Mouse (Mus musculus): ENCODE measurements at regions not wholly inside any gene's neighbourhood (a gene's known extent, or its start where the extent isn't known, plus 50 kb on each side); places are given as distances from the start of the nearest gene placed in this dataset.

- no peak overlapping the region for H3K27ac ChIP-seq (replicated peaks; ENCODE audit: low read depth, low read length)
Observed at GRCm38 (mm10) chr7:36914261-36914660, 216.3 kb downstream of the Tshz3 start.

GRCm38 (mm10) chr7:36915171-36915570 lies 217.3 kb downstream of the Tshz3 start:
- Histone ChIP-seq H3K27ac (replicated peaks; ENCODE audit: low read depth, low read length) (no peak overlapping the region), H3K4me3 (ENCODE audit: insufficient read depth, low read depth, low read length) (no peak overlapping the region), H3K4me1 (ENCODE audit: control insufficient read depth, insufficient read depth, insufficient read length, low read length) (no peaks in the 10 kb centered on the region)

More at GRCm38 (mm10) chr7:36914261-36914660, 216.3 kb downstream of the Tshz3 start:
- H3K4me1 ChIP-seq (ENCODE audit: control insufficient read depth, insufficient read depth, insufficient read length, low read length): no peaks in the 10 kb centered on the region
- H3K4me3 ChIP-seq (ENCODE audit: insufficient read depth, low read depth, low read length): no peak overlapping the region

GRCm38 (mm10) chr7:36917011-36917410 lies 219.1 kb downstream of the Tshz3 start:
- H3K4me1 ChIP-seq (ENCODE audit: control insufficient read depth, insufficient read depth, insufficient read length, low read length): no peaks in the 10 kb centered on the region
- no peak overlapping the region for H3K27ac ChIP-seq (replicated peaks; ENCODE audit: low read depth, low read length)
- no peak overlapping the region for H3K4me3 ChIP-seq (ENCODE audit: insufficient read depth, low read depth, low read length)

GRCm38 (mm10) chr7:36919413-36919812 lies 221.5 kb downstream of the Tshz3 start:
- Histone ChIP-seq H3K4me1 (ENCODE audit: control insufficient read depth, insufficient read depth, insufficient read length, low read length) (no peaks in the 10 kb centered on the region), H3K4me3 (ENCODE audit: insufficient read depth, low read depth, low read length) (no peak overlapping the region), H3K27ac (replicated peaks; ENCODE audit: low read depth, low read length) (no peak overlapping the region)

GRCm38 (mm10) chr7:36921003-36921402 lies 223.1 kb downstream of the Tshz3 start:
- Histone ChIP-seq H3K4me1 (ENCODE audit: control insufficient read depth, insufficient read depth, insufficient read length, low read length) (no peaks in the 10 kb centered on the region), H3K4me3 (ENCODE audit: insufficient read depth, low read depth, low read length) (no peak overlapping the region), H3K27ac (replicated peaks; ENCODE audit: low read depth, low read length) (no peak overlapping the region)

- H3K4me3 ChIP-seq (ENCODE audit: insufficient read depth, low read depth, low read length): no peak overlapping the region
- no peaks in the 10 kb centered on the region for H3K4me1 ChIP-seq (ENCODE audit: control insufficient read depth, insufficient read depth, insufficient read length, low read length)
- H3K27ac ChIP-seq (replicated peaks; ENCODE audit: low read depth, low read length): no peak overlapping the region
Observed at GRCm38 (mm10) chr7:36933490-36933889, 235.6 kb downstream of the Tshz3 start.

GRCm38 (mm10) chr7:36934792-36935555 lies 237.1 kb downstream of the Tshz3 start:
- Histone ChIP-seq H3K4me3 (ENCODE audit: insufficient read depth, low read depth, low read length) (no peak overlapping the region), H3K27ac (replicated peaks; ENCODE audit: low read depth, low read length) (no peak overlapping the region), H3K4me1 (ENCODE audit: control insufficient read depth, insufficient read depth, insufficient read length, low read length) (no peaks in the 10 kb centered on the region)

GRCm38 (mm10) chr7:36940611-36941010 lies 242.7 kb downstream of the Tshz3 start:
- H3K27ac ChIP-seq (replicated peaks; ENCODE audit: low read depth, low read length): no peak overlapping the region
- H3K4me3 ChIP-seq (ENCODE audit: insufficient read depth, low read depth, low read length): no peak overlapping the region
- no peaks in the 10 kb centered on the region for H3K4me1 ChIP-seq (ENCODE audit: control insufficient read depth, insufficient read depth, insufficient read length, low read length)

- Histone ChIP-seq H3K4me1 (ENCODE audit: control insufficient read depth, insufficient read depth, insufficient read length, low read length) (no peaks in the 10 kb centered on the region), H3K4me3 (ENCODE audit: insufficient read depth, low read depth, low read length) (no peak overlapping the region), H3K27ac (replicated peaks; ENCODE audit: low read depth, low read length) (no peak overlapping the region)
Observed at GRCm38 (mm10) chr7:36945024-36945815, 247.3 kb downstream of the Tshz3 start.

- Histone ChIP-seq H3K27ac (replicated peaks; ENCODE audit: low read depth, low read length) (no peak overlapping the region), H3K4me1 (ENCODE audit: control insufficient read depth, insufficient read depth, insufficient read length, low read length) (no peaks in the 10 kb centered on the region), H3K4me3 (ENCODE audit: insufficient read depth, low read depth, low read length) (no peak overlapping the region)
Observed at GRCm38 (mm10) chr7:36949511-36949910, 251.6 kb downstream of the Tshz3 start.

GRCm38 (mm10) chr7:36955376-36955775 lies 257.5 kb downstream of the Tshz3 start:
- H3K27ac ChIP-seq (replicated peaks; ENCODE audit: low read depth, low read length): no peak overlapping the region
- no peaks in the 10 kb centered on the region for H3K4me1 ChIP-seq (ENCODE audit: control insufficient read depth, insufficient read depth, insufficient read length, low read length)
- H3K4me3 ChIP-seq (ENCODE audit: insufficient read depth, low read depth, low read length): no peak overlapping the region

- Histone ChIP-seq H3K4me3 (ENCODE audit: insufficient read depth, low read depth, low read length) (no peak overlapping the region), H3K27ac (replicated peaks; ENCODE audit: low read depth, low read length) (no peak overlapping the region), H3K4me1 (ENCODE audit: control insufficient read depth, insufficient read depth, insufficient read length, low read length) (no peaks in the 10 kb centered on the region)
Observed at GRCm38 (mm10) chr7:36958255-36958654, 260.3 kb downstream of the Tshz3 start.

- Histone ChIP-seq H3K4me1 (ENCODE audit: control insufficient read depth, insufficient read depth, insufficient read length, low read length) (no peaks in the 10 kb centered on the region), H3K4me3 (ENCODE audit: insufficient read depth, low read depth, low read length) (no peak overlapping the region), H3K27ac (replicated peaks; ENCODE audit: low read depth, low read length) (no peak overlapping the region)
Observed at GRCm38 (mm10) chr7:36971772-36972171, 273.9 kb downstream of the Tshz3 start.

- no peak overlapping the region for H3K27ac ChIP-seq (replicated peaks; ENCODE audit: low read depth, low read length)
- no peak overlapping the region for H3K4me3 ChIP-seq (ENCODE audit: insufficient read depth, low read depth, low read length)
- H3K4me1 ChIP-seq (ENCODE audit: control insufficient read depth, insufficient read depth, insufficient read length, low read length): no peaks in the 10 kb centered on the region
Observed at GRCm38 (mm10) chr7:36973654-36974320, 275.9 kb downstream of the Tshz3 start.

GRCm38 (mm10) chr7:36974573-36974972 lies 276.7 kb downstream of the Tshz3 start:
- no peak overlapping the region for H3K4me3 ChIP-seq (ENCODE audit: insufficient read depth, low read depth, low read length)
- H3K4me1 ChIP-seq (ENCODE audit: control insufficient read depth, insufficient read depth, insufficient read length, low read length): no peaks in the 10 kb centered on the region
- no peak overlapping the region for H3K27ac ChIP-seq (replicated peaks; ENCODE audit: low read depth, low read length)
